Mouse (Mus musculus) thymus, adult 2 months (tissue): ENCODE data around the gene Sox4. TPM values are rescaled to one million over a fixed set of nuclear protein-coding genes. Genes with fewer than 3 reads are reported as not detected.

Experiments
- DNase-seq: peaks from one replicate; pipeline ENCODE4 v3.0.0; 2021
- H3K27ac ChIP-seq: fragments of 200-500 bp; 2 replicates; pipeline ENCODE4 v1.5.1; 2012; ENCODE audit warnings: low read length, control low read depth; ENCODE audit not compliant: control insufficient read depth, insufficient read depth
- H3K27me3 ChIP-seq: fragments of 200-500 bp; 2 replicates; pipeline ENCODE4 v1.6.1; 2012; ENCODE audit warnings: mild to moderate bottlenecking, low read length, moderate library complexity, mixed read lengths; ENCODE audit not compliant: control insufficient read depth, insufficient read depth
- H3K36me3 ChIP-seq: fragments of 200-500 bp; 2 replicates; pipeline ENCODE4 v1.6.1; 2012; ENCODE audit warnings: mild to moderate bottlenecking, low read length, moderate library complexity; ENCODE audit not compliant: control insufficient read depth, insufficient read depth
- H3K4me1 ChIP-seq: fragments of 200-500 bp; replicated peaks from 2 replicates; pipeline ENCODE4 v1.6.1; 2012; ENCODE audit warnings: low read length; ENCODE audit not compliant: control insufficient read depth, insufficient read depth
- H3K4me3 ChIP-seq: fragments of 200-500 bp; 2 replicates; pipeline ENCODE4 v1.5.1; 2012; ENCODE audit warnings: mild to moderate bottlenecking, low read length, control low read depth, moderate library complexity; ENCODE audit not compliant: control insufficient read depth, insufficient read depth
- CTCF ChIP-seq: fragments of 200-500 bp; IDR thresholded peaks from 2 replicates; pipeline ENCODE4 v1.5.1; 2012; ENCODE audit warnings: mild to moderate bottlenecking, control low read depth, low read length, moderate library complexity, borderline replicate concordance; ENCODE audit not compliant: control insufficient read depth, poor library complexity, insufficient read depth; ENCODE audit errors: extremely low read depth
- POLR2A ChIP-seq: fragments of 200-500 bp; IDR thresholded peaks from 2 replicates; pipeline ENCODE4 v1.6.1; 2012; ENCODE audit warnings: mild to moderate bottlenecking, low read length, control low read depth, moderate library complexity; ENCODE audit not compliant: control insufficient read depth, poor library complexity, insufficient read depth; ENCODE audit errors: extremely low read depth
- WGBS: fragments of 180-500 bp; shearing (Covaris S2); methylation state at CpG from one replicate; pipeline ENCODE4 v1.1.7; 2018; 5-methylcytosine and 5-hydroxymethylcytosine counted together
- polyA plus RNA-seq: library from polyadenylated mRNA; depleted of rRNA; stranded (reverse); fragments of >200 nt; gene quantifications from 2 replicates; pipeline ENCODE4 v1.2.3, GENCODE M21; 2012

The Sox4 gene
- polyA plus RNA-seq, 1 experiment = 137 TPM

DNA sequence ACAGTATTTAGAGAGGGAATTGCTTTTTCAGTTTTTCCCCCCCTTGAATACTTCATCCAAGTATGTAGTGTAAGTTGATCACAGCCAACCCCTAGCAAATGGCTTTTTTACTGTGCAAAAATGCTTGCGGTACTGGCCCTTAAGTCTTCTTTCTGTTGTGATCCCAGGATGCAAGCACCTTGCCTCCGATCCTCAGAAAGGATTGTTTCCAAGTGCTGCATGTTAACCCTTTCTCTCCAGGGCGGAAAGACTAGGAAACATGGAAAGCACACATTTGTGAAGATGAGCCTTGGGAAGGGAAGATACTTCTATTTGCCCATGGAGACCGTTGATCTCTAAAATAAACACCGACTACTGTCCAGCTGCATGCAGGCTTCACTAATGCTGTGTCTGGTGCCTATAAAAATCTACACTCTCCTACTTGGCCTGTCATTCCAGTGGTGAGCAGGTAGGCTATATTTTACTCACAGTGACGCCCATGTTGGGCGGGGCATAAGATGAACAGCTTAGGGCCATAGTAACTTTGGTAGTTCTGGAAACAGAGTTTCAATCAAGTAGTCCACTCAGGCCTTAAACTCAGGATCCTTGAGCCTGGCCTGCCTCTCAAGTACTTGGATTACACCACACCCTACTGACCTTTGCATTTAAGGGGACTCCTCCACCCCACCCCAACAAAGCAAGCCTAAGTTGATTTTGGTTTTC is 5.6 kb downstream of the Sox4 start:
- TF ChIP-seq CTCF (no peak), POLR2A (no peak)
- Histone ChIP-seq H3K27ac (no peak overlapping the region), H3K36me3 (peaks cover 7% of the 10 kb centered on the region; the same call in 1 of the 2 replicates), H3K27me3 (no peaks in the 10 kb centered on the region), H3K4me1 (peaks cover 30% of the 10 kb centered on the region), H3K4me3 (no peak overlapping the region)
- no peak for DNase-seq
- WGBS = 76% methylated on average over 7 of the region's 7 CpGs

- no peak for DNase-seq
These were observed 6.9 kb downstream of the Sox4 start for GRCm38 (mm10) chr13:28946565-28947135.

DNA sequence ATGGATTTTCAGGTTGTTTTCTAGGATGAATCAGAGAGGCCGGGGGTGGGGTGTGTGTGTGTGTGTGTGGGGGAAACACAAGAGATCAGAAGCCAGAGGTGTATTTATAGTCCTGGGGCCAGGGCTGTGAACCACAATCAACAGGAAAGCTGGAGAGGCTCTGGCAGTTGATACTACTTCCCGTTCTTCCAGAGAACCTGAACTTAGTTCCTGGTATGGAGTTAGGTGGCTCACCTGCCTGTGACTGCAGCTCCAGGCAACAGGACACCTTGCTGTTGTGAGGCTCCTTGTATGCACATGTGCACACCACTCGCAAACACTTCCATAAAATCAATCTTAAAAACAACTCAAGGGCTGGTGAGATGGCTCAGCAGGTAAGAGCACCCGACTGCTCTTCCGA is 7.8 kb downstream of the Sox4 start:
- Histone ChIP-seq H3K27ac (no peak overlapping the region), H3K4me3 (no peak overlapping the region), H3K4me1 (peaks cover 39% of the 10 kb centered on the region), H3K27me3 (no peaks in the 10 kb centered on the region), H3K36me3 (peaks cover 7% of the 10 kb centered on the region; the same call in 1 of the 2 replicates)
- DNase-seq = no peak
- TF ChIP-seq CTCF = no peak
- TF ChIP-seq POLR2A = no peak
- WGBS = 61% methylated on average over 5 of the region's 5 CpGs

More at GRCm38 (mm10) chr13:28946565-28947135, 6.9 kb downstream of the Sox4 start:
- no peak for TF ChIP-seq CTCF
- no peak for TF ChIP-seq POLR2A
- 30% methylated on average over 8 of the region's 8 CpGs for WGBS
- Histone ChIP-seq H3K36me3 (peaks cover 7% of the 10 kb centered on the region; the same call in 1 of the 2 replicates), H3K4me1 (peaks cover 39% of the 10 kb centered on the region), H3K27me3 (no peaks in the 10 kb centered on the region), H3K27ac (0 out of 2 replicates have a peak overlapping the region, but pooled peaks have one; percentile 31), H3K4me3 (no peak overlapping the region)

DNA sequence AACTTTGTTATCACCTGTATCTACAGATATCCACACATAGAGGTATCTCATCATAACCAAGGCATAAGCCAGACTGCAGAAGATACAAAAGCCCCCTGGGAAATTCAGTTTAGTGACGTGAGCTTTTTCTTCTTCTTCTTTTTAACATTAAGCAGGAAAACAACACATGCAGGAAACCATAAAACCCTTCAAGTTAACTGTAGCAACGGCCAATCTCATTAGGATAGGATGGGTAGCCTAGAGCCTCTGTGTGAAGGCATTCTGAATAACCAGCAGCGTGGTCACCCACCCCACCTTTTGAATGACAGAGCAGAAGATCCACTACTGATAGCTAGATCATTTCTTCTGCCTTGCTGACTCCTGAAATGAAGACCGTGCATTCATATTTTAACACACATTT is 10.6 kb downstream of the Sox4 start:
- Histone ChIP-seq H3K4me3 (no peak overlapping the region), H3K36me3 (no peaks in the 10 kb centered on the region), H3K4me1 (peaks cover 30% of the 10 kb centered on the region), H3K27me3 (no peaks in the 10 kb centered on the region), H3K27ac (peak overlapping the region; percentile 60)
- WGBS = 14% methylated on average over 4 of the region's 4 CpGs
- no peak for TF ChIP-seq POLR2A
- no peak for TF ChIP-seq CTCF
- DNase-seq = no peak

GRCm38 (mm10) chr13:28941983-28942630 is 11.4 kb downstream of the Sox4 start:
- peak overlapping the region; percentile 60 for H3K27ac ChIP-seq
- TF ChIP-seq CTCF = no peak
- no peak for TF ChIP-seq POLR2A
- H3K36me3 ChIP-seq = no peaks in the 10 kb centered on the region
- no peak overlapping the region for H3K4me3 ChIP-seq
- peaks cover 27% of the 10 kb centered on the region for H3K4me1 ChIP-seq
- no peaks in the 10 kb centered on the region for H3K27me3 ChIP-seq
- no peak for DNase-seq
- 23% methylated on average over 4 of the region's 4 CpGs for WGBS

GRCm38 (mm10) chr13:28933375-28933774 is 20.1 kb downstream of the Sox4 start:
- Histone ChIP-seq H3K27ac (no peak overlapping the region), H3K4me1 (no peaks in the 10 kb centered on the region), H3K36me3 (no peaks in the 10 kb centered on the region), H3K27me3 (no peaks in the 10 kb centered on the region), H3K4me3 (no peak overlapping the region)
- WGBS = 95% methylated on average over 8 of the region's 8 CpGs
- TF ChIP-seq POLR2A (no peak), CTCF (no peak)
- DNase-seq = no peak
